In genomic region chr9:76322122-76323052, GRCm38 (mm10) we compare ENCODE assay signal across 8 mouse cellular contexts. TPM values are rescaled to one million over a fixed set of nuclear protein-coding genes. Genes with fewer than 3 reads are reported as not detected.
DNase-seq lines count a peak whose midpoint lies in the region; ATAC-seq and TF ChIP-seq lines count a peak whose summit lies in the region.

No protein-coding gene starts in this region.

- no peak for TF ChIP-seq POLR2A in brain, embryonic 14.5 days (IDR thresholded peaks at IDR 0.05; ENCODE audit: borderline replicate concordance, extremely low read depth, insufficient read depth, insufficient read length, poor library complexity, severe bottlenecking)

- WGBS in heart, embryonic 14.5 days, result 9% methylated on average over 24 of the region's 24 CpGs
- WGBS in forebrain, embryonic 16.5 days, result 4% methylated on average over 24 of the region's 24 CpGs
- WGBS in liver, embryonic 15.5 days (ENCODE audit: insufficient replicate concordance), result 6% methylated on average over 24 of the region's 24 CpGs

- no peaks in the 10 kb centered on the region for H3K36me3 ChIP-seq in heart, embryonic 14.5 days (ENCODE audit: control insufficient read depth, insufficient read depth, low read length)
- H3K36me3 ChIP-seq in forebrain, embryonic 16.5 days (ENCODE audit: control insufficient read depth, insufficient read depth), result no peaks in the 10 kb centered on the region
- no peaks in the 10 kb centered on the region for H3K36me3 ChIP-seq in liver, embryonic 15.5 days (replicated peaks)

- H3K4me3 ChIP-seq in heart, embryonic 14.5 days (ENCODE audit: control insufficient read depth in 1 of 2, insufficient read depth in 1 of 2, low read depth in 1 of 2, low read length in 2 of 2), result peak overlapping the region; percentile 43 to 47
- H3K4me3 ChIP-seq in forebrain, embryonic 16.5 days (replicated peaks; ENCODE audit: low read length), result peak overlapping the region; percentile 57
- no peak overlapping the region for H3K4me3 ChIP-seq in liver, embryonic 15.5 days (replicated peaks)

- DNase-seq in heart, adult 18-20 months, result no peak
- peak; percentile 61 for DNase-seq in brain, embryonic 14.5 days (ENCODE audit: low read depth)
- no peak for DNase-seq in Muller cell, postnatal 12 days (ENCODE audit: inconsistent ontology term)
- no peak for DNase-seq in thymus, adult 18-20 months
- DNase-seq in spleen, postnatal 14 days (ENCODE audit: low spot score in 2 of 2), result no peak

- peak overlapping the region; percentile 49; the same call in 1 of the 2 replicates for H3K9ac ChIP-seq in heart, embryonic 14.5 days (ENCODE audit: low read length)
- H3K9ac ChIP-seq in forebrain, embryonic 16.5 days (replicated peaks; ENCODE audit: low read depth, low read length), result peak overlapping the region; percentile 59
- H3K9ac ChIP-seq in liver, embryonic 15.5 days, result no peak overlapping the region

- no peak for ATAC-seq in heart, embryonic 14.5 days (ENCODE audit: insufficient number of reproducible peaks, insufficient read depth, low FRiP score, low read depth)
- peak; percentile 57 for ATAC-seq in forebrain, embryonic 16.5 days
- no peak for ATAC-seq in liver, embryonic 15.5 days (ENCODE audit: insufficient read depth)

- H3K27me3 ChIP-seq in heart, embryonic 14.5 days (ENCODE audit: control insufficient read depth, insufficient read depth, low read length), result peaks cover 6% of the 10 kb centered on the region; the same call in 1 of the 2 replicates
- no peaks in the 10 kb centered on the region for H3K27me3 ChIP-seq in forebrain, embryonic 16.5 days (replicated peaks; ENCODE audit: control insufficient read depth, insufficient read depth, low read length)
- peaks cover 32% of the 10 kb centered on the region for H3K27me3 ChIP-seq in liver, embryonic 15.5 days

- no peak for TF ChIP-seq CTCF in brain, embryonic 14.5 days (IDR thresholded peaks at IDR 0.05; ENCODE audit: borderline replicate concordance, extremely low read depth, insufficient read depth, insufficient read length)

- H3K4me2 ChIP-seq in heart, embryonic 14.5 days (ENCODE audit: low read length), result peak overlapping the region; percentile 84
- H3K4me2 ChIP-seq in forebrain, embryonic 16.5 days (ENCODE audit: low read length), result peak overlapping the region; percentile 93
- peak overlapping the region; percentile 29; the same call in 1 of the 2 replicates for H3K4me2 ChIP-seq in liver, embryonic 15.5 days

- H3K4me1 ChIP-seq in heart, embryonic 14.5 days (ENCODE audit: control insufficient read depth in 2 of 2, insufficient read depth in 2 of 2, low read length in 2 of 2), result peaks cover 4 to 8% of the 10 kb centered on the region in 2 experiments; a peak in 2 of 4 replicates
- H3K4me1 ChIP-seq in forebrain, embryonic 16.5 days (replicated peaks; ENCODE audit: control insufficient read depth, insufficient read depth, low read length), result peaks cover 8% of the 10 kb centered on the region
- H3K4me1 ChIP-seq in liver, embryonic 15.5 days (replicated peaks), result no peaks in the 10 kb centered on the region

- H3K27ac ChIP-seq in heart, embryonic 14.5 days (replicated peaks in 1 of 2; ENCODE audit: control insufficient read depth in 1 of 2, insufficient read depth in 1 of 2, low read depth in 2 of 2, low read length in 2 of 2), result no peak overlapping the region
- no peak overlapping the region for H3K27ac ChIP-seq in forebrain, embryonic 16.5 days (ENCODE audit: low read length)
- H3K27ac ChIP-seq in liver, embryonic 15.5 days (replicated peaks), result no peak overlapping the region

- no peaks in the 10 kb centered on the region for H3K9me3 ChIP-seq in heart, embryonic 14.5 days (ENCODE audit: control insufficient read depth, low read length)
- no peaks in the 10 kb centered on the region for H3K9me3 ChIP-seq in forebrain, embryonic 16.5 days (ENCODE audit: control insufficient read depth, low read length)
- no peaks in the 10 kb centered on the region for H3K9me3 ChIP-seq in liver, embryonic 15.5 days (replicated peaks)

RNA-seq across cellular contexts. Expression of gene Hcrtr2, which starts 1.3 kb away (rescaled TPM):
- 0.09 and 0.28 TPM in 2 replicates for polyA plus RNA-seq in heart, embryonic 14.5 days (2014; fragmentation: Nextera tagmentation; extraction: Ambion mirVana)
- total RNA-seq in heart, adult 18-20 months (2021), result not detected
- polyA plus RNA-seq in brain, embryonic 14.5 days (2012; rRNA removed), result 2.1 and 3.4 TPM in 2 replicates
- polyA plus RNA-seq in forebrain, embryonic 16.5 days (2015; fragmentation: Nextera tagmentation; extraction: Ambion mirVana), result 2.9 and 5.4 TPM in 2 replicates
- polyA plus RNA-seq in liver, embryonic 15.5 days (2015; fragmentation: Nextera tagmentation; extraction: Ambion mirVana), result 0.05 and 0.07 TPM in 2 replicates

Comparison
In these comparisons a context has a peak if more than half of its experiments do, and no peak if none do; other contexts are left out.
1. H3K4me2 ChIP-seq: peak in every context shown above with its lines; median percentile 93 in forebrain, embryonic 16.5 days; 84 in heart, embryonic 14.5 days; 29 in liver, embryonic 15.5 days.